Mouse (Mus musculus) ES-E14 (cell line): ENCODE measurements around the gene Capza1. TPM values are rescaled to one million over a fixed set of nuclear protein-coding genes. Genes with fewer than 3 reads are reported as not detected.

Experiments used
- DNase-seq: peaks from one replicate; pipeline ENCODE4 v3.0.0-alpha.2; 2013; ENCODE audit warnings: low read depth, low spot score
- H3K27ac ChIP-seq: 2 replicates; pipeline ENCODE4 v1.5.1; 2012; ENCODE audit warnings: low read depth, mild to moderate bottlenecking, low read length, moderate library complexity, mixed read lengths; ENCODE audit not compliant: poor library complexity, insufficient read depth, severe bottlenecking
- H3K36me3 ChIP-seq: 2 replicates; pipeline ENCODE4 v1.6.1; 2012; ENCODE audit warnings: mild to moderate bottlenecking, low read length, moderate library complexity, mixed read lengths; ENCODE audit not compliant: control insufficient read depth, poor library complexity, insufficient read depth, severe bottlenecking
- H3K4me1 ChIP-seq, 2 experiments: fragments of 150-350 bp in 1 of 2; sonication (generic) in 1 of 2; 2 replicates each; pipeline ENCODE4 v1.6.1; 2012; ENCODE audit warnings: low read length in 2 of 2, mild to moderate bottlenecking in 1 of 2, mixed read lengths in 1 of 2; ENCODE audit not compliant: control insufficient read depth in 2 of 2, insufficient read depth in 2 of 2, poor library complexity in 1 of 2
- H3K4me3 ChIP-seq, 2 experiments: fragments of 150-350 bp in 1 of 2; sonication (generic) in 1 of 2; 2 replicates each; pipeline ENCODE4 v1.5.1; 2012; ENCODE audit warnings: low read length in 2 of 2, low read depth in 1 of 2, mild to moderate bottlenecking in 1 of 2, mixed read lengths in 1 of 2; ENCODE audit not compliant: insufficient read depth in 1 of 2, poor library complexity in 1 of 2, severe bottlenecking in 1 of 2
- H3K9ac ChIP-seq: 2 replicates; pipeline ENCODE4 v1.6.1; 2012; ENCODE audit warnings: low read depth, mild to moderate bottlenecking, low read length, mixed read lengths; ENCODE audit not compliant: poor library complexity, insufficient read depth, severe bottlenecking
- H3K9me3 ChIP-seq: fragments of 150-350 bp; sonication (generic); 2 replicates; pipeline ENCODE4 v1.6.1; 2012; ENCODE audit warnings: low read depth, mild to moderate bottlenecking, low read length; ENCODE audit not compliant: control insufficient read depth, insufficient read depth
- CHD2 ChIP-seq: IDR thresholded peaks from 2 replicates; pipeline ENCODE4 v1.6.1; 2014; ENCODE audit warnings: mild to moderate bottlenecking, low read depth, low read length, inconsistent platforms
- HCFC1 ChIP-seq: IDR thresholded peaks from 2 replicates; pipeline ENCODE4 v1.6.1; 2012; ENCODE audit warnings: low read length, inconsistent platforms, borderline replicate concordance; ENCODE audit not compliant: insufficient read depth
- MAFK ChIP-seq: IDR thresholded peaks from 2 replicates; pipeline ENCODE4 v1.6.1; 2014; ENCODE audit warnings: mild to moderate bottlenecking, low read depth, low read length, inconsistent platforms; ENCODE audit not compliant: insufficient read depth
- ZC3H11A ChIP-seq: IDR thresholded peaks from 2 replicates; pipeline ENCODE4 v1.6.1; 2012; ENCODE audit warnings: low read depth, mild to moderate bottlenecking, inconsistent platforms, low read length, borderline replicate concordance
- ZNF384 ChIP-seq: IDR thresholded peaks from 2 replicates; pipeline ENCODE4 v1.6.1; 2012; ENCODE audit warnings: low read depth, low read length, inconsistent platforms
- in situ Hi-C, 2 experiments: fragments of 600-800 bp; cut with MboI; formaldehyde crosslinking; loops; one replicate each; pipeline ENCODE4 v1.15.1; 2025; ENCODE audit warnings: low sequenced_read_pairs in 2 of 2, inconsistent platforms in 1 of 2; ENCODE audit not compliant: unreplicated experiment in 2 of 2
- total RNA-seq: library from RNA; depleted of rRNA; stranded (reverse); fragments of 300-350 nt; gene quantifications from 2 replicates; pipeline ENCODE4 v1.2.3, GENCODE M21; 2012

The Capza1 gene
- total RNA-seq, 1 experiment, result 59.1 TPM

DNA sequence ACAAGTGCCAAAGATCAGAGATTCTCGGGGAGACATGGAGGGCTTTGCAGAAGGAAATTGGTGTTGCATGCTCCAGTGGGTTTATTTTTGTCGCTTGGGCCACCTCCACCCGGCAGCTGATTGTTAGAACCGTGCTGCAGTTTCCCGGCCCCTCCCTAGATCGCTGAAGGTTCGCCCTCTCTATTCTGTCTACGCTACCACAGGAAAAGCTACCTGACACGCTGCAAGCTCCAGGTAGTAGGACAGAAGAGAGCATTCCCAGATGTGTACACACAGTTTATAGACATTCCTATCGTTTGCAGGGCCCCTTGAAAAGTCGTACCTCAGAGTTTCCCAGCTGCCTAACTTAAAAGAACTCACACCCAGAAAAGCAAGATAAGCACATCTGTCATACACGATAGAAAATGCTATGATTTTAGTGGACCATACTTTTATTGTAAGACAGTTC, 1.1 kb upstream of the Capza1 start:
- TF ChIP-seq HCFC1, result no peak
- no peak for TF ChIP-seq ZC3H11A
- TF ChIP-seq MAFK, result no peak
- peak overlapping the region; percentile 91 for H3K9ac ChIP-seq
- H3K27ac ChIP-seq, result peak overlapping the region; percentile 79; the same call in 1 of the 2 replicates
- in situ Hi-C loops, result no loop called here
- H3K9me3 ChIP-seq, result no peaks in the 10 kb centered on the region
- no peaks in the 10 kb centered on the region for H3K36me3 ChIP-seq
- H3K4me3 ChIP-seq, result peak overlapping the region; percentile 91 to 93
- peaks cover 0 to 2% of the 10 kb centered on the region in 2 experiments; a peak in 2 of 4 replicates for H3K4me1 ChIP-seq
- DNase-seq, result peak; percentile 9

DNA sequence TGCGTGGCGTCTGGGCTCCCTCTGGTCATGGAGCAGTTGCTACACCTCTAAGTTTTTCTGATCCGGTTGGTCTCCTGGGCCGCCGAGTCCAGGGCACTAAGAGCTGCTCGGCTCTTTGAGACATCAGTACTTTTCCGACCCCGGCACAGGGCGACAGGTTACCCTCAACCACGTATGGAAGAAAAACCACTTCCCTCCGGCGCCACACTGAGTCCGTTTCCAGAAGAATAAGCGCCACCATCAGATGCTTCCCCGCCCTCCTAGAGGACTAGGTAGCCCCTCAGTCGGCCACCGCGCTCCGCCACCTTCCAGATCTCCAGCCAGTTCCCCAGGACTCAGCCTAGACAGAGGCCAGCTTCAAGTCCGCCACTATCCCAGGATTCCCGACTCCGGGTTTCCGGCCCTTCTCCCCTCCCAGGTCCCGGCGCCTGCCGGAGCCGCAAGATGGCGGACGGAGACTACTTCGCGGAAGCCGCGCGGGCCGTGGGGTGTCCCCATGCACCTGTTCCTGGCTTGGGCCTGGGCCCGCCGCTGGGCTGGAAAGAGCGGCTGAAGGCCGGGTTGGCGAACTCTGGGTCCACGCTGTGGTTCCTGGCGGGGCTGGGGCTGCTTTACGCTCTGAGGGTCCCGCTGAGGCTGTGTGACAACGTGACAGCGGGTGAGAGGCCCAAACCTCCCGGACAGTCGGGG, 491 bp upstream of the Capza1 start:
- in situ Hi-C loops, result no loop called here
- TF ChIP-seq CHD2 (no peak), MAFK (no peak), HCFC1 (peak; percentile 34; the same call in 1 of the 2 replicates)
- Histone ChIP-seq H3K9me3 (no peaks in the 10 kb centered on the region), H3K9ac (peak overlapping the region; percentile 91), H3K36me3 (no peaks in the 10 kb centered on the region), H3K4me1 (peaks cover 0 to 3% of the 10 kb centered on the region in 2 experiments; a peak in 3 of 4 replicates), H3K27ac (peak overlapping the region; percentile 79), H3K4me3 (peak overlapping the region; percentile 91 to 93)
- peak; percentile 63 for DNase-seq

- no peak for TF ChIP-seq ZNF384
- TF ChIP-seq HCFC1, result no peak
- no peak for TF ChIP-seq CHD2
- no peak for TF ChIP-seq ZC3H11A
- no peak for TF ChIP-seq MAFK
- DNase-seq, result no peak
- Histone ChIP-seq H3K9me3 (no peaks in the 10 kb centered on the region), H3K27ac (no peak overlapping the region), H3K4me3 (no peak overlapping the region), H3K9ac (no peak overlapping the region), H3K36me3 (no peaks in the 10 kb centered on the region), H3K4me1 (peaks cover 0 to 6% of the 10 kb centered on the region in 2 experiments; a peak in 3 of 4 replicates)
- in situ Hi-C loops, result no loop called here
Observed at GRCm38 (mm10) chr3:104858560-104858959, 5.7 kb downstream of the Capza1 start.

- TF ChIP-seq ZNF384 (no peak), CHD2 (no peak), ZC3H11A (no peak)
- no peak overlapping the region for H3K4me3 ChIP-seq
- H3K9me3 ChIP-seq, result no peaks in the 10 kb centered on the region
- H3K27ac ChIP-seq, result no peak overlapping the region
- DNase-seq, result no peak
- no peaks in the 10 kb centered on the region for H3K36me3 ChIP-seq
- H3K9ac ChIP-seq, result no peak overlapping the region
- peaks cover 0 to 6% of the 10 kb centered on the region in 2 experiments; a peak in 3 of 4 replicates for H3K4me1 ChIP-seq
- in situ Hi-C loops, result no loop called here
Observed at GRCm38 (mm10) chr3:104856106-104856505, 8.2 kb downstream of the Capza1 start.

DNA sequence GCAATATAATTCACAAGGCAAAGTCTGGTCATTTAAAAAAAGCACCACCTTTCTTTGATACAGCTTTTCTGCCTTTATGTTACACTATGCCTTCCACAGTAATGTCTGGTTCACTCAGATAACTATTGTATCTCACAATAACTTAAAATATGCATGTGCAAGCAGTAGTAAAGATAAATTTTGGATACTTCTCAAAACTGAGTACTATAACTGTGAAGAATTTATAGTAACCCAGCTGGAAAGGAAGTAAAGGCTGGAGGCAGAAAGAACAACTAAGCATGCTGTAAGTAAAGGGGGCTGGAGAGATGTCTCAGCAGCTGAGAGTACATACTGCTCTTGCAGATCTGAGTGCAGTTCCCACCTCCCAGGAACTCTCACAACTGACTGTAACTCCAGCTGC, 9.4 kb downstream of the Capza1 start:
- Histone ChIP-seq H3K4me3 (no peak overlapping the region), H3K9ac (no peak overlapping the region), H3K4me1 (peaks cover 0 to 4% of the 10 kb centered on the region in 2 experiments; a peak in 3 of 4 replicates), H3K36me3 (no peaks in the 10 kb centered on the region), H3K27ac (no peak overlapping the region), H3K9me3 (no peaks in the 10 kb centered on the region)
- in situ Hi-C loops, result no loop called here
- DNase-seq, result no peak
- TF ChIP-seq ZNF384 (no peak), MAFK (no peak), ZC3H11A (no peak), CHD2 (no peak), HCFC1 (no peak)
